Mouse (Mus musculus) liver, embryonic 14.5 days (tissue): ENCODE measurements around the gene Sox4. TPM values are rescaled to one million over a fixed set of nuclear protein-coding genes. Genes with fewer than 3 reads are reported as not detected.

Source experiments
- ATAC-seq: fragments of 200-750 bp; cut with Nextera tagmentation; 2 replicates; pipeline ENCODE4 v1.8.0; 2017; ENCODE audit warnings: moderate number of reproducible peaks, mild to moderate bottlenecking, moderate library complexity; ENCODE audit not compliant: insufficient read depth
- DNase-seq, 3 experiments: peaks; one replicate each; pipeline ENCODE4 v3.0.0-alpha.2; 2012 to 2013; ENCODE audit warnings: low read depth in 3 of 3, low spot score in 3 of 3
- H3K27ac ChIP-seq: fragments of 300-500 bp; sonication (generic); 2 replicates; pipeline ENCODE4 v1.5.1; 2014; ENCODE audit warnings: moderate library complexity, mild to moderate bottlenecking, control low read depth, inconsistent platforms
- H3K27me3 ChIP-seq: fragments of 300-500 bp; sonication (generic); 2 replicates; pipeline ENCODE4 v1.6.1; 2014; ENCODE audit warnings: mild to moderate bottlenecking, low read length, moderate library complexity; ENCODE audit not compliant: control insufficient read depth, insufficient read depth
- H3K36me3 ChIP-seq: fragments of 300-500 bp; sonication (generic); replicated peaks from 2 replicates; pipeline ENCODE4 v1.6.1; 2014; ENCODE audit warnings: low read depth; ENCODE audit not compliant: control insufficient read depth, insufficient read depth
- H3K4me1 ChIP-seq, 2 experiments: fragments of 200-500 bp in 1 of 2; fragments of 300-500 bp in 1 of 2; sonication (generic) in 1 of 2; replicated peaks; 2 replicates each; pipeline ENCODE4 v1.6.1; 2012 to 2014; ENCODE audit warnings: antibody characterized with exemption in 1 of 2, inconsistent platforms in 1 of 2, low read length in 1 of 2; ENCODE audit not compliant: control insufficient read depth in 2 of 2, insufficient read depth in 2 of 2
- H3K4me2 ChIP-seq: fragments of 300-500 bp; sonication (generic); 2 replicates; pipeline ENCODE4 v1.6.1; 2014; ENCODE audit warnings: low read depth, mild to moderate bottlenecking, control low read depth, moderate library complexity
- H3K4me3 ChIP-seq, 2 experiments: fragments of 200-500 bp in 1 of 2; fragments of 300-500 bp in 1 of 2; sonication (generic) in 1 of 2; 2 replicates each; pipeline ENCODE4 v1.5.1; 2012 to 2014; ENCODE audit warnings: low read depth in 2 of 2, low read length in 2 of 2, mild to moderate bottlenecking in 2 of 2, control low read depth in 1 of 2, inconsistent platforms in 1 of 2, moderate library complexity in 1 of 2; ENCODE audit not compliant: insufficient read depth in 1 of 2
- H3K9ac ChIP-seq: fragments of 300-500 bp; sonication (generic); replicated peaks from 2 replicates; pipeline ENCODE4 v1.6.1; 2014; ENCODE audit warnings: mild to moderate bottlenecking, control low read depth, moderate library complexity
- H3K9me3 ChIP-seq: fragments of 300-500 bp; sonication (generic); 2 replicates; pipeline ENCODE4 v1.6.1; 2016; ENCODE audit warnings: low read length, mixed read lengths; ENCODE audit not compliant: control insufficient read depth
- CTCF ChIP-seq: IDR thresholded peaks from 2 replicates; pipeline ENCODE4 v1.5.1; 2016; ENCODE audit warnings: antibody characterized with exemption, low read depth, control low read depth
- EP300 ChIP-seq: IDR thresholded peaks from 2 replicates; pipeline ENCODE4 v1.6.1; 2016; ENCODE audit warnings: antibody characterized with exemption, low read depth
- WGBS: fragments of 180-500 bp; shearing (Covaris S2); extraction: QIAGEN DNeasy Blood & Tissue Kit; methylation state at CpG from one replicate; pipeline ENCODE4 v1.1.7; 2014; ENCODE audit not compliant: insufficient replicate concordance; 5-methylcytosine and 5-hydroxymethylcytosine counted together
- polyA plus RNA-seq, 2 experiments: library from polyadenylated mRNA; depleted of rRNA in 1 of 2; stranded (reverse) in 1 of 2; unstranded in 1 of 2; fragments of >200 nt; fragmentation: Nextera tagmentation in 1 of 2; extraction: Ambion mirVana in 1 of 2; gene quantifications; 2 replicates each; pipeline versions ENCODE4 v1.2.1 to v1.2.3; 2012 to 2014

Sox4 gene
- polyA plus RNA-seq, 2 experiments, result 1.8 to 2.0 TPM

DNA sequence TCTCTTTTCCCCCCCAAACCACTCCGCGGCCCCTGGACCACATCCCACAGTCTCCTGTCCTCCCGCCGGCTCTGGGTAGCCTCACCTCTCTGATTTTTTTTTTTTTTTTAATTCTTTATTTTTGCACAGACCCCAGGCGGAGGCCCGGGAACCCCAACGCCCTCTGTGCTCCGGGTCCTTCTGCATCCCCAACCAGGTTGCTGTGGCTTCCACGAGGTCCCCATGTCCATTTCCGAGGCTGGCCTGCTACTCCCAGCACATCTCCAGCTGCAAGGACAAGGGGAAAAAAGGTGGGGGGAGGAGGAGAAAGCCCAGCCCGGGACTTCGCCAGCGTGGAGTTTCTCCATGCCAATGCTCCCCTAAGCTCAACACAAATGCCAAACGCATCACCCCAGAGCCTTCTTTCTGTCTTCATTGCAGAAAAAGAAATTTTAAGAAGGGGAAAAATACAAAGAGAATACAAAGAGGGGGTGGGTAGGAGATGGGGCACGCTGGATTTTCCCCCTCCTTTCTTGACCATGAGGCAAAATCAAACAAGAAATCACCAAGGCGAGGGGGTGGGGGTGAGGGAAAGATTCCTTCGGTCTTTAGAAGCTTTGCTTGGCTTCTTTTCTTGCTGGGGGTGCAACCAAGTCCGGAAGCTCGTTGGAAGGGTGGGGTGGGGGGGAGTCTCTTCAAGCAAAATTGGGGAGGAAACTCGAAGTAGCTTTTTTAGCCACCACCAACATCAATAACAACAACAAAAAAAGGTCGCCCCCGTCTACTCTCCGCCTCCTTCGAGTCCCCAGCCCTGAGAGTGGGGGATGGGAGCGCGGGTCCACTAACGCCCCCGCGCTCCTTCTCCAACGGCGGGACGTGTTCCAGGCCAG lies 2.7 kb downstream of the Sox4 start:
- Histone ChIP-seq H3K4me2 (peak overlapping the region; percentile 79), H3K27me3 (peaks cover 42% of the 10 kb centered on the region), H3K4me3 (peak overlapping the region; percentile 50 to 60), H3K9ac (no peak overlapping the region), H3K4me1 (peaks cover 0 to 6% of the 10 kb centered on the region in 2 experiments; a peak in 1 of 4 replicates), H3K36me3 (no peaks in the 10 kb centered on the region), H3K27ac (no peak overlapping the region), H3K9me3 (no peaks in the 10 kb centered on the region)
- under 1% methylated on average over 32 of the region's 32 CpGs for WGBS
- no peak for DNase-seq
- no peak for ATAC-seq
- TF ChIP-seq EP300 (no peak), CTCF (no peak)

DNA sequence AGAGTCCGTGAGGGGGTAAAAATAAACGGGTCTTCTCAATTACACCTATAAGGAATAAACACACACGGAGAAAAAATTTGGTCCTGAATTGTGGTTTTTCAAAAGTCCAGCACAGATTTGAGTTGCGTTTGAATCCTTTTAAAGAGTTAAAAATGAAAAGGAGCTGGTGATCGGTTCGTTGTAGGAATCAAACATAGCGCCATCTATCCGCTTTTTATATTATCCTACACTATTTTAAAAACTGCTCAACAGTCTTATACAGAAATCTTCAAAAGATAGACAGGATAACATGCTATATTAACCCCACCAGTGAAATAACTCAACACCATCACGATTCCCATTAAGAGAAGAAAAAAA lies 3.3 kb downstream of the Sox4 start:
- Histone ChIP-seq H3K4me1 (peaks cover 0 to 6% of the 10 kb centered on the region in 2 experiments; a peak in 1 of 4 replicates), H3K27ac (no peak overlapping the region), H3K27me3 (peaks cover 42% of the 10 kb centered on the region), H3K9ac (no peak overlapping the region), H3K4me2 (peak overlapping the region; percentile 79), H3K4me3 (peak overlapping the region in 1 of 2 experiments; percentile 60; a peak in 2 of 4 replicates), H3K36me3 (no peaks in the 10 kb centered on the region), H3K9me3 (no peaks in the 10 kb centered on the region)
- 2% methylated on average over 9 of the region's 9 CpGs for WGBS
- TF ChIP-seq CTCF (no peak), EP300 (no peak)
- DNase-seq (no peak), ATAC-seq (no peak)

DNA sequence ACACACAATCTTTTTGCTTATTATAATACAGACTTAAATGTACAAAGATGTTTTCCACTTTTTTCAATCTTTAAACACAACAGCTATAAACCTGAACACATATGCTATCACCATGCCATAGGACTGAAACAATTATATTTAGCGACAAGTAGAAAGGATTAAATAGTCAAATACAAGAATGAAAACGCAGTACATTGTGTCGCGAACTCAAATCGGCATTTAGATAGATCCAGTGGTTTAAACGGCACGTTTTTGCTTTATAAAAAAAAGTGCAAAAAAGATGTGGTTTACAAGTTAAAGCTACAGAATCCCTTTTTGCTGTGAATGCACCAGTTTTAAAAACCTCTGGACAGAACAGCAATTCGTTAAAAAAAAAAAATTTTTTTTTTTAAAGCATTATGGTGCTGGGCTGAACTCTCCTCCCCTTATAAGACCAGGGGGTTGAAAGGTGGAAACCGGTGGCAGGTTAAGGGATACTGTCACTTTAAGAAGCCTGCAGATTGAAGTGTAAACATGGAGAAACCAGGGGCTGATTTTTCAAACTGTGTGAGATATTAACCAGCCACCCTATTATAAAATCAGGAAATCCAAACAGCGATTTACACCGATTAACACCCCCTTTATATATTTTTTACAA lies 4.1 kb downstream of the Sox4 start:
- H3K9ac ChIP-seq, result no peak overlapping the region
- H3K9me3 ChIP-seq, result no peaks in the 10 kb centered on the region
- H3K27me3 ChIP-seq, result peaks cover 42% of the 10 kb centered on the region
- no peak for ATAC-seq
- TF ChIP-seq CTCF (no peak), EP300 (no peak)
- DNase-seq, result no peak
- no peak overlapping the region for H3K4me3 ChIP-seq
- H3K36me3 ChIP-seq, result no peaks in the 10 kb centered on the region
- H3K4me2 ChIP-seq, result peak overlapping the region; percentile 39
- H3K4me1 ChIP-seq, result peaks cover 0 to 6% of the 10 kb centered on the region in 2 experiments; a peak in 1 of 4 replicates
- WGBS, result 22% methylated on average over 11 of the region's 11 CpGs
- no peak overlapping the region for H3K27ac ChIP-seq

DNA sequence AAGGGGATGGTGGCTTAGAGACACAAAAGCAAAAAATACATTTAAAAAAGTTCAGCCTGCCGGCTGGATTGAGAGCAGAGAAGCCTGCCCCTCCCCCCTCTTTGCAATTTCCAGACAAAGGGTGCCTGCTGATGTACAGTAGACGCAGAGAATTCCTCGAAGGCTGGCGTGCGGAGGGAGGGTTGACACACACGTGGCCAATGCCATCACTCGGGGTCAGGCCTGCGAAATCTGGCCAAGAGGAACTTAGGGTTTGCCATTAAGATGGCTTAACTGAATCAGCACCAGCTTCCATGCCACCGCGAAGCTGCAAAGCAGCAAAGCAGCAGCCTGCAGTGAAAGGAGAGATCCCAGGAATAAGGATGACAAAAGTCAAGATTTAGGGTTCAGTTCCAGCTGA lies 5.0 kb downstream of the Sox4 start:
- H3K4me2 ChIP-seq, result no peak overlapping the region
- H3K4me3 ChIP-seq, result no peak overlapping the region
- ATAC-seq, result no peak

DNA sequence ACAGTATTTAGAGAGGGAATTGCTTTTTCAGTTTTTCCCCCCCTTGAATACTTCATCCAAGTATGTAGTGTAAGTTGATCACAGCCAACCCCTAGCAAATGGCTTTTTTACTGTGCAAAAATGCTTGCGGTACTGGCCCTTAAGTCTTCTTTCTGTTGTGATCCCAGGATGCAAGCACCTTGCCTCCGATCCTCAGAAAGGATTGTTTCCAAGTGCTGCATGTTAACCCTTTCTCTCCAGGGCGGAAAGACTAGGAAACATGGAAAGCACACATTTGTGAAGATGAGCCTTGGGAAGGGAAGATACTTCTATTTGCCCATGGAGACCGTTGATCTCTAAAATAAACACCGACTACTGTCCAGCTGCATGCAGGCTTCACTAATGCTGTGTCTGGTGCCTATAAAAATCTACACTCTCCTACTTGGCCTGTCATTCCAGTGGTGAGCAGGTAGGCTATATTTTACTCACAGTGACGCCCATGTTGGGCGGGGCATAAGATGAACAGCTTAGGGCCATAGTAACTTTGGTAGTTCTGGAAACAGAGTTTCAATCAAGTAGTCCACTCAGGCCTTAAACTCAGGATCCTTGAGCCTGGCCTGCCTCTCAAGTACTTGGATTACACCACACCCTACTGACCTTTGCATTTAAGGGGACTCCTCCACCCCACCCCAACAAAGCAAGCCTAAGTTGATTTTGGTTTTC lies 5.6 kb downstream of the Sox4 start:
- Histone ChIP-seq H3K4me3 (no peak overlapping the region), H3K9me3 (no peaks in the 10 kb centered on the region), H3K4me1 (peaks cover 0 to 6% of the 10 kb centered on the region in 2 experiments; a peak in 1 of 4 replicates), H3K9ac (no peak overlapping the region), H3K27ac (no peak overlapping the region), H3K4me2 (no peak overlapping the region), H3K36me3 (no peaks in the 10 kb centered on the region), H3K27me3 (peaks cover 31% of the 10 kb centered on the region)
- WGBS, result 62% methylated on average over 7 of the region's 7 CpGs
- DNase-seq, result no peak
- no peak for TF ChIP-seq CTCF
- no peak for TF ChIP-seq EP300
- ATAC-seq, result no peak

More for the DNA sequence above, 5.0 kb downstream of the Sox4 start:
- no peak for DNase-seq
- TF ChIP-seq EP300, result no peak
- TF ChIP-seq CTCF, result no peak
- Histone ChIP-seq H3K4me1 (peaks cover 0 to 6% of the 10 kb centered on the region in 2 experiments; a peak in 1 of 4 replicates), H3K9me3 (no peaks in the 10 kb centered on the region), H3K27me3 (peaks cover 38% of the 10 kb centered on the region), H3K27ac (no peak overlapping the region), H3K36me3 (no peaks in the 10 kb centered on the region), H3K9ac (no peak overlapping the region)
- WGBS, result 35% methylated on average over 10 of the region's 10 CpGs
